ENCODE assay signal across 24 mouse cellular contexts in genomic region chr16:10655236-10655635, GRCm38 (mm10).
DNase-seq lines count a peak whose midpoint lies in the region; ATAC-seq and TF ChIP-seq lines count a peak whose summit lies in the region.
"Had no signal": no experiment of that assay in that cellular context is flagged by ENCODE, and none has a peak within 500 bp of the region (broad histone marks: within the 10 kb centered on the region; RNA-seq: fewer than 3 reads in every experiment).

No protein-coding gene starts in this region.

- TF ChIP-seq CTCF in layer of hippocampus, adult 2 months (conservative IDR thresholded peaks at IDR 0.05): no peak

- ATAC-seq in CD4-positive, CD25-positive, alpha-beta regulatory T cell, adult 4 months: peak; percentile 27
- ATAC-seq in inflammation-experienced regulatory T-cells, adult 6 months: peak; percentile 32
- no peak for ATAC-seq in cerebellum, adult (ENCODE audit: insufficient number of reproducible peaks, low FRiP score, low TSS enrichment)
- ATAC-seq: forebrain, embryonic 14.5 days; liver, embryonic 12.5 days; midbrain, embryonic 16.5 days had no signal

- peak overlapping the region; percentile 58; the same call in 1 of the 2 replicates for H3K27ac ChIP-seq in layer of hippocampus, adult 2 months
- H3K27ac ChIP-seq: heart, embryonic 15.5 days; hindbrain, embryonic 15.5 days; limb, embryonic 13.5 days; liver, embryonic 12.5 days; midbrain, embryonic 10.5 days had no signal

- H3K4me3 ChIP-seq in layer of hippocampus, adult 2 months: no peak overlapping the region
- H3K4me3 ChIP-seq: heart, embryonic 15.5 days; hindbrain, embryonic 15.5 days; limb, embryonic 13.5 days; liver, embryonic 12.5 days; midbrain, embryonic 10.5 days; neural tube, embryonic 15.5 days had no signal

- no peak for DNase-seq in layer of hippocampus, adult 2 months (ENCODE audit: low spot score in 2 of 2)
- DNase-seq in layer of hippocampus, adult 8-10 months (ENCODE audit: low spot score in 2 of 2): no peak
- DNase-seq in CD4-positive, CD25-positive, alpha-beta regulatory T cell, adult 2 months (ENCODE audit: low read depth, low spot score): peak; percentile 23
- no peak for DNase-seq in embryo, embryonic 11 days
- DNase-seq: adrenal gland, adult 2 months; cerebellum, adult 11-12 months; gastrocnemius, postnatal 25 days; heart, postnatal 4 days; kidney, adult 11 months; lung, adult 18-20 months; lung, postnatal 36 days; right cerebral cortex, postnatal 14 days; spleen, adult 18-20 months had no signal
